Mouse (Mus musculus) MEL (cell line): ENCODE results near the gene Sec22c. TPM values are rescaled to one million over a fixed set of nuclear protein-coding genes. Genes with fewer than 3 reads are reported as not detected.
A peak's percentile ranks its signal among the peaks of the same experiment; 100 is the strongest.

Experiments
- DNase-seq: peaks from one replicate; pipeline ENCODE4 v3.0.0; 2011; ENCODE audit warnings: low read depth, low spot score
- H3K27ac ChIP-seq: 2 replicates; pipeline ENCODE4 v1.5.1; 2012; ENCODE audit warnings: low read depth, mild to moderate bottlenecking, control low read depth, low read length, moderate library complexity; ENCODE audit not compliant: control insufficient read depth
- H3K27me3 ChIP-seq, 2 experiments: fragments of 150-350 bp in 1 of 2; sonication (generic) in 1 of 2; 2 replicates each; pipeline ENCODE4 v1.6.1; 2012; ENCODE audit warnings: low read length in 2 of 2, mild to moderate bottlenecking in 2 of 2, improper control_type of control experiment in 1 of 2, moderate library complexity in 1 of 2; ENCODE audit not compliant: insufficient read depth in 2 of 2, control insufficient read depth in 1 of 2
- H3K36me3 ChIP-seq, 2 experiments: 2 replicates each; pipeline ENCODE4 v1.6.1; 2012 to 2014; ENCODE audit warnings: low read length in 2 of 2, improper control_type of control experiment in 1 of 2, inconsistent platforms in 1 of 2, mild to moderate bottlenecking in 1 of 2; ENCODE audit not compliant: insufficient read depth in 2 of 2, control insufficient read depth in 1 of 2
- H3K4me1 ChIP-seq, 2 experiments: fragments of 150-350 bp in 1 of 2; sonication (generic) in 1 of 2; 2 replicates each; pipeline ENCODE4 v1.6.1; 2012; ENCODE audit warnings: low read length in 2 of 2, improper control_type of control experiment in 1 of 2, mild to moderate bottlenecking in 1 of 2; ENCODE audit not compliant: insufficient read depth in 2 of 2, control insufficient read depth in 1 of 2
- H3K4me3 ChIP-seq, 2 experiments: fragments of 150-350 bp in 1 of 2; sonication (generic) in 1 of 2; 2 replicates each; pipeline ENCODE4 v1.5.1; 2012; ENCODE audit warnings: low read depth in 2 of 2, low read length in 2 of 2, mild to moderate bottlenecking in 2 of 2, moderate library complexity in 2 of 2, control low read depth in 1 of 2, improper control_type of control experiment in 1 of 2; ENCODE audit not compliant: control insufficient read depth in 1 of 2, insufficient read depth in 1 of 2
- H3K79me2 ChIP-seq: 2 replicates; pipeline ENCODE4 v1.6.1; 2012; ENCODE audit warnings: mild to moderate bottlenecking, low read length, moderate library complexity; ENCODE audit not compliant: control insufficient read depth, poor library complexity, insufficient read depth
- H3K9ac ChIP-seq: 2 replicates; pipeline ENCODE4 v1.6.1; 2012; ENCODE audit warnings: low read depth, mild to moderate bottlenecking, control low read depth, low read length, moderate library complexity; ENCODE audit not compliant: control insufficient read depth, poor library complexity, severe bottlenecking
- H3K9me3 ChIP-seq: fragments of 150-350 bp; sonication (generic); replicated peaks from 2 replicates; pipeline ENCODE4 v1.6.1; 2012; ENCODE audit warnings: mild to moderate bottlenecking, low read length, improper control_type of control experiment, moderate library complexity; ENCODE audit not compliant: insufficient read depth
- BHLHE40 ChIP-seq: IDR thresholded peaks from 2 replicates; pipeline ENCODE4 v1.6.1; 2012; ENCODE audit warnings: low read depth, mild to moderate bottlenecking, inconsistent platforms, low read length, improper control_type of control experiment, borderline replicate concordance
- CHD1 ChIP-seq: IDR thresholded peaks from 2 replicates; pipeline ENCODE4 v1.6.1; 2012; ENCODE audit warnings: low read depth, mild to moderate bottlenecking, inconsistent platforms, low read length, improper control_type of control experiment
- CHD2 ChIP-seq: IDR thresholded peaks from 2 replicates; pipeline ENCODE4 v1.6.1; 2011; ENCODE audit warnings: low read length, improper control_type of control experiment
- ELF1 ChIP-seq: IDR thresholded peaks from 2 replicates; pipeline ENCODE4 v1.6.1; 2014; ENCODE audit warnings: low read depth, mild to moderate bottlenecking, inconsistent platforms, low read length, improper control_type of control experiment, moderate library complexity
- GATA1 ChIP-seq: IDR thresholded peaks from 2 replicates; pipeline ENCODE4 v1.6.1; 2011; ENCODE audit warnings: low read depth, low read length, improper control_type of control experiment
- HCFC1 ChIP-seq: IDR thresholded peaks from 2 replicates; pipeline ENCODE4 v1.6.1; 2012; ENCODE audit warnings: low read depth, mild to moderate bottlenecking, inconsistent platforms, low read length, improper control_type of control experiment, moderate library complexity
- KAT2A ChIP-seq: conservative IDR thresholded peaks from 2 replicates; pipeline ENCODE4 v1.6.1; 2012; ENCODE audit warnings: low read depth, low read length, improper control_type of control experiment, inconsistent platforms
- MAFK ChIP-seq: IDR thresholded peaks from 2 replicates; pipeline ENCODE4 v1.6.1; 2011; ENCODE audit warnings: low read depth, mild to moderate bottlenecking, low read length, improper control_type of control experiment, borderline replicate concordance
- MAZ ChIP-seq: IDR thresholded peaks from 2 replicates; pipeline ENCODE4 v1.6.1; 2012; ENCODE audit warnings: low read depth, mild to moderate bottlenecking, inconsistent platforms, low read length, improper control_type of control experiment
- MXI1 ChIP-seq: IDR thresholded peaks from 2 replicates; pipeline ENCODE4 v1.6.1; 2011; ENCODE audit warnings: mild to moderate bottlenecking, low read depth, low read length, improper control_type of control experiment
- MYB ChIP-seq: IDR thresholded peaks from 2 replicates; pipeline ENCODE4 v1.6.1; 2011; ENCODE audit warnings: mild to moderate bottlenecking, low read depth, low read length, improper control_type of control experiment
- MYC ChIP-seq: IDR thresholded peaks from 2 replicates; pipeline ENCODE4 v1.6.1; 2011; ENCODE audit warnings: low read depth, mild to moderate bottlenecking, low read length, improper control_type of control experiment, moderate library complexity
- POLR2A ChIP-seq, 2 experiments: IDR thresholded peaks; 2 replicates each; pipeline ENCODE4 v1.6.1; 2011 to 2012; ENCODE audit warnings: low read length in 2 of 2, mild to moderate bottlenecking in 2 of 2, control low read depth in 1 of 2, improper control_type of control experiment in 1 of 2, low read depth in 1 of 2, moderate library complexity in 1 of 2; ENCODE audit not compliant: control insufficient read depth in 1 of 2, insufficient read depth in 1 of 2, poor library complexity in 1 of 2
- POLR2AphosphoS5 ChIP-seq: IDR thresholded peaks from 2 replicates; pipeline ENCODE4 v1.6.1; 2012; ENCODE audit warnings: low read depth, borderline replicate concordance, mild to moderate bottlenecking, inconsistent platforms, low read length, moderate library complexity, mixed read lengths
- RAD21 ChIP-seq: IDR thresholded peaks from 2 replicates; pipeline ENCODE4 v1.6.1; 2011; ENCODE audit warnings: mild to moderate bottlenecking, low read depth, low read length, improper control_type of control experiment
- RCOR1 ChIP-seq: IDR thresholded peaks from 2 replicates; pipeline ENCODE4 v1.6.1; 2012; ENCODE audit warnings: low read depth, mild to moderate bottlenecking, inconsistent platforms, low read length, improper control_type of control experiment
- SMC3 ChIP-seq: IDR thresholded peaks from 2 replicates; pipeline ENCODE4 v1.6.1; 2011; ENCODE audit warnings: low read depth, low read length, improper control_type of control experiment
- TAL1 ChIP-seq: IDR thresholded peaks from 2 replicates; pipeline ENCODE4 v1.6.1; 2012; ENCODE audit warnings: mild to moderate bottlenecking, inconsistent platforms, low read length, moderate library complexity, mixed read lengths
- TBP ChIP-seq: IDR thresholded peaks from 2 replicates; pipeline ENCODE4 v1.8.0; 2011; ENCODE audit warnings: low read depth, low read length, improper control_type of control experiment
- UBTF ChIP-seq: IDR thresholded peaks from 2 replicates; pipeline ENCODE4 v1.6.1; 2012; ENCODE audit warnings: low read depth, mild to moderate bottlenecking, inconsistent platforms, low read length, improper control_type of control experiment, moderate library complexity, borderline replicate concordance; ENCODE audit not compliant: insufficient read depth
- ZKSCAN1 ChIP-seq: IDR thresholded peaks from 2 replicates; pipeline ENCODE4 v1.6.1; 2012; ENCODE audit warnings: low read depth, mild to moderate bottlenecking, inconsistent platforms, low read length, improper control_type of control experiment, moderate library complexity
- ZNF384 ChIP-seq: IDR thresholded peaks from 2 replicates; pipeline ENCODE4 v1.6.1; 2012; ENCODE audit warnings: low read depth, mild to moderate bottlenecking, inconsistent platforms, low read length, improper control_type of control experiment
- polyA plus RNA-seq, 2 experiments: library from polyadenylated mRNA; stranded (reverse) in 1 of 2; unstranded in 1 of 2; fragments of >175 nt in 1 of 2; fragments of >200 nt in 1 of 2; gene quantifications; 2 replicates each; pipeline versions ENCODE4 v1.2.1 to v1.2.4; 2012; ENCODE audit warnings: low replicate concordance in 2 of 2, low read depth in 1 of 2; ENCODE audit not compliant: insufficient read length in 2 of 2, insufficient read depth in 1 of 2, missing spikeins in 1 of 2
- total RNA-seq: library from RNA; depleted of rRNA; stranded (reverse); fragments of 300-350 nt; gene quantifications from 2 replicates; pipeline ENCODE4 v1.2.3, GENCODE M21; 2012

Gene Sec22c
- total and polyA plus RNA-seq, 3 experiments: 5.9 to 10.9 TPM; not detected in 1

- 0 out of 2 replicates have a peak, but pooled peaks have one; percentile 38 for TF ChIP-seq ELF1
- no peak; the same call in 1 of the 2 replicates for TF ChIP-seq KAT2A
These were observed 13.6 kb upstream of the Sec22c start, which contains the start of gene Nktr (continued) for GRCm38 (mm10) chr9:121718792-121719318.

DNA sequence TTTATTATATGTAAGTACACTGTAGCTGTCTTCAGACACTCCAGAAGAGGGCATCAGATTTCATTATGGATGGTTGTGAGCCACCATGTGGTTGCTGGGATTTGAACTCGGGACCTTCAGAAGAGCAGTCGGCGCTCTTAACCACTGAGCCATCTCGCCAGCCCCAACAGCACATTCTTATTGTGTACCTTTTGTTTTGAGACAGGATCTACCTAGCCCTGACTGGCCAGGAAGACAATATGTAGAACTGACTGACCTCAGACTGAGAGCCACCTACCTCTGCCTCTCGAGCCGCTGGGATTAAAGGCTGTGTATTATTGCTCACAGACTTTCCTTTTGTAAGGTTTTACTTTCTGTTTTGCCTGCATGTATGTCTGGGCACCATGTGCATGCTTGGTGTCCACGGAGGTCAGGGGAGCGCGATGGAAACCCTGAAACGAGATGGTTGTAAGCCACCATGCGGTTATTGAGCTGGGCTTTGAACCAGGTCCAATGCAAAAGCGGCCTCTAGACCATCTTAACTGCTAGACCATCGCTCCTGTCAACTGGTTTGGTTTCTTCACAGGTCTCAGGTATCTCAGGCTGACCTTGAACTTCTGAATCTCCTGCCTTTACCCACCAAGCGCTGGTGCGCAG lies 12.9 kb upstream of the Sec22c start:
- Histone ChIP-seq H3K4me1 (peaks cover 4 to 9% of the 10 kb centered on the region in 2 experiments; a peak in 3 of 4 replicates), H3K79me2 (peaks cover 34% of the 10 kb centered on the region), H3K4me3 (peak overlapping the region; percentile 63 to 66), H3K27me3 (no peaks in the 10 kb centered on the region), H3K27ac (peak overlapping the region; percentile 80), H3K9ac (peak overlapping the region; percentile 85), H3K9me3 (no peaks in the 10 kb centered on the region), H3K36me3 (peaks cover 5 to 22% of the 10 kb centered on the region in 2 experiments)
- TF ChIP-seq MAFK (peak; percentile 45; the same call in 1 of the 2 replicates), RAD21 (no peak), TBP (peak; percentile 96), HCFC1 (no peak), GATA1 (no peak), ZNF384 (no peak), CHD1 (no peak), POLR2A (IDR thresholded peaks at IDR 0.05; ENCODE audit: control insufficient read depth in 1 of 2, insufficient read depth in 1 of 2, low read depth in 1 of 2, low read length in 2 of 2, poor library complexity in 1 of 2) (no peak), MYC (0 out of 2 replicates have a peak, but pooled peaks have one; percentile 2), MAZ (no peak), SMC3 (no peak), TAL1 (no peak), BHLHE40 (no peak), ZKSCAN1 (no peak), UBTF (no peak), RCOR1 (no peak), MXI1 (no peak; the same call in none of the 2 replicates), CHD2 (no peak), MYB (no peak), POLR2AphosphoS5 (no peak)
- DNase-seq: peak; percentile 60
